Mouse (Mus musculus): ENCODE results near the gene Nrde2. TPM values are rescaled to one million over a fixed set of nuclear protein-coding genes. Genes with fewer than 3 reads are reported as not detected.

The Nrde2 gene
- total RNA-seq, 2 experiments from 2014 or later: 0.19 to 11.1 TPM

DNA sequence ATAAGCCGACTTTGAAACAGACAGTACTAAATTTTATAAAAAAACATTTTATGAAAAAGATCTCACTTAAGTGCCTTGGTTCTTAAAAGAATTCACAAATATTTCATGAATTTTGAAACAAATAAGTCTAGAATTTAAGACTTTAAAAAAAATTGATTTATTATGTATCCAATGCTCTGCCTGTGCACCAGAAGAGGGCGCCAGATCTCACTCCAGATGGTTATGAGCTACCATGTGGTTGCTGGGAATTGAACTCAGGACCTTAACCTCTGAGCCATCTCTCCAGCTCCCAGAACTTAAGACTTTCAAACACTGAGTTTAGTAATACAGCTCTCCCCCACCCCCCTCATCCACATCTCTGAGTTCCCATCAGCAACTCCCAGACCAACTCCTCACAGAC, 23.2 kb upstream of the Nrde2 start:
- ATAC-seq (replicated peaks; ENCODE audit: low FRiP score, poor library complexity, severe bottlenecking): no peak

DNA sequence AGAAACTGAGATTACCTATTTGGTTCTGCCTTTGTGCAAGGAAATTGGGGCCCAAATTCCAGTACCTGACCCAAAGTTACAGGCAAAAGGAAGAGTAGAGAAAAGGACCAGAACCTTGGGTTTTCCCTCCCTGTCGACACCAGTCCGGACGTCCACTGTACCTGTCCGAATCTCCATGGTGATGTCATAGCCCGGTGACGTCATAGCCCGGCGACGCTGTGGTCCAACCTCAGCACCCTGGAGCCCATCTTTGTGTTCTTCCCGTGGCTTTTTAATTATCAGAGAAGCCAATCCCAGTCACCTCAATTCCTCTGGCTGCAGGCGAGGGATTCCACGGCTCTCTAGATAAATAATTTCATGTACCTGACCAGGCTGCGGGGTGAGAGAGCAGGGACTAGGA, 21.3 kb upstream of the Nrde2 start:
- no peak for ATAC-seq (replicated peaks; ENCODE audit: low FRiP score, poor library complexity, severe bottlenecking)

DNA sequence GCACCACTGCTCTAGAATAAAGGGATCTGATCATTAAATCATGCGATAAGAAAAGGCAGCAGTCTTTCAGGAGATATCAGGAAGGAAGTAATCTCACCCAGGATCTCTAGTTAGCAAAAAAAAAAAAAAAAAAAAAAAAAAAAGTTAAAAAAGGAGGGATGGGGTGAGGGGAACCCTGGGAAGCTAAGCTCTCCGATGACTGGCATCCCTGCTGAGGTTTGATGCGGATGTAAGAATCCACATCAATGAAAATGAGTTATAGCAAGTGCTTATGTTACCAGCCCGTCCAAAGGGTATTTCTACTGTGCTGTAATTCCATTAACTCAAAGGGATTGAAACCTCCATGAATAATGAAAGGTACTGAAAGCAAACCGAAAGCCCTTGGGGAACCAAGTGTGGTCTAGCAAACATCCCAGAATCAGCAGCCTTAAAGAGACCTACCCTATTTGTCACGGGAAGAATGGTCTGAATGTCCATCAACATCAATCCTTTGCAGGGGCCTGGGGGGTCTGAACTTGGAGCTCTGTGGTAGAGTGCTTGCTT, 19.5 kb upstream of the Nrde2 start:
- no peak for ATAC-seq (replicated peaks; ENCODE audit: low FRiP score, poor library complexity, severe bottlenecking)

DNA sequence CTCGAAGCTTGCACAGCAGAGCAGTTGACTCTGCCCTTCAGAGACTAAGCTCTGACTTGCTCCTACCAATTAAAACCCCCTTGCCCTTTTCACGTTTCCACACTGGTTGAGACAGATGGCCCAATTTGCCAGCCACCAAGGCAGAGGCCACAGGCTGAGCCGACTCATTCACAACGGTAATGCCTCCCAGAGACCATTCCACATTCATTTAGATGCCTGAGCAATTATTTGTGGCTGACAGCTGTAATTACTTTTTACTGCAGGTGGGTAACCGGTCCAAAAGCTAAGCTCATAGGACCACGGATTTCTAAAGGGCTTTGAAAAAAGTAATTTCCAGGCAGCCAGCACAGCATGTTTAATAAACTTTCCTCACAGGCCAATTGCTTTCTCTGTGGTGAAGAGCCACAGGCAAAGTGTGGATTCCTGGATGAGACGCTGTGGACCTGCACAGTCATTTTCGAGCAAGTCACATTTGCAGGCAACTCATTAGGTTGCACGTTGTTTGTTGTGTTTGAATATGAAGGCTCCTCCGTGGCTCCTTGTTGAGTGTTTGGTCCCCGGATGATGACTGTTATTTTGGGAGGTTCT, 17.1 kb upstream of the Nrde2 start:
- no peak for ATAC-seq (replicated peaks; ENCODE audit: low FRiP score, poor library complexity, severe bottlenecking)

DNA sequence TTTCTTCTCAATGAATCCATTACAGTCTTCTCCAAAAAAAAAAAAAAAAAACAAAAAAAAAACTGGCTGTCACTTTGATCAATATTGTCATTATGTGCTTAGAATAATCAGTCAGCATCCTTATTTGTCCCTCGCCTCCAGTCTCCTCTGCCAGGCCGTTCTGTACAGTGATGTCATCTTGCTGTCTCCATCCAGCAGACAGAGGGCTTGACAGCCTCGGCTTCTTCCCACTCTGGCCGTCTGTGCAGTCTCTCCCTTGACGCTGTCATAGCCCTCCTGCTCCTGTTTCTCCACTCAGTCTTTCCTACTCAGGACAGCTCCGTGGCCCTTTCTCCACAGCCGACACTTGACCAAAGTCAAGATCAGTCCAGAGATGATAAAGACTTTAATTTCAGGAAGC, 13.0 kb upstream of the Nrde2 start:
- no peak for ATAC-seq (replicated peaks; ENCODE audit: low FRiP score, poor library complexity, severe bottlenecking)

DNA sequence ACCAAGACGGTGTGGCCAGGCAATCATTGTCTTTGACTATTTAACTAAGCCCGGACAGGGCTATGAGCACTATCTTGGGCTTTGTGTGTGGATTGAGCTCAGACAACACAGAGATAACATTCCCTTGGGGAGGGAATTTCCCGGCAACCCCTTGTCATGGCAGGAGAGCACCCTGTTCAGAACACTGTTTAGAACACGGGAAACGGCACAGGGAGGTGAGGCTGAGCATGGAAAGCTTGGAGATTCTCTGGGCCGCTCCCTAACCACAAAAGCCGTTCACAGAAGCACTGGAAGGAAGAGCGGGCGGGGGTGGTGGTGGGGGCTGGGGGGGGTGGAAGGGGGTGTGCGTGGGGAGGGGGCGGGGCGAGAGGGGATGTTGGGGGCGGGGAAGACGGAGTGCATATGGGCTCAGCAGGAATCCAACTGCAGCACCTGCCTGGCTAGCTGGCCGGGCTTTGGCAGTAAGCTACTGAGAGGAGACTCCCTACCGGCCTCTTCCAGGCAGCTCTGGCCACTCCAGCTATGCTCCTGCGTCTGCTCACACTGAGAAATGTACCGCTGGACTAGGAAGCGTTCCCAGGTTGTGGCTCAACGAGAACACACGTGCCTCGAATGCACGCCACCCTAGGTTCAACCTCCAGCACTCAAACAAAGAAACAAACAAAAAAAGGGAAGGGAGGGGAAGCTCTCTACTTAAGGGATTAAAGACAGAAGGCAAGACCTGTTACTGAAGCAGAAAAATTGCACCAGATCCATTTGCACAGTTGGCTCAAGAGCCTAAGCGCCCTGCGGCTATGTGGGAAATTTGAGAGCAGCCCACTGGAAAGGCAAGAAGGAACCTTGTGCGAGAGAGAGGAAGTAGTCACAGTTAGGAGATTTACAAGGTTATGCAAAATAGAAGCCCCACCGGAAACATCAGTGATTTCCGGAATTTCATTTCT, 8.7 kb upstream of the Nrde2 start:
- no peak for ATAC-seq (replicated peaks; ENCODE audit: low FRiP score, poor library complexity, severe bottlenecking)

DNA sequence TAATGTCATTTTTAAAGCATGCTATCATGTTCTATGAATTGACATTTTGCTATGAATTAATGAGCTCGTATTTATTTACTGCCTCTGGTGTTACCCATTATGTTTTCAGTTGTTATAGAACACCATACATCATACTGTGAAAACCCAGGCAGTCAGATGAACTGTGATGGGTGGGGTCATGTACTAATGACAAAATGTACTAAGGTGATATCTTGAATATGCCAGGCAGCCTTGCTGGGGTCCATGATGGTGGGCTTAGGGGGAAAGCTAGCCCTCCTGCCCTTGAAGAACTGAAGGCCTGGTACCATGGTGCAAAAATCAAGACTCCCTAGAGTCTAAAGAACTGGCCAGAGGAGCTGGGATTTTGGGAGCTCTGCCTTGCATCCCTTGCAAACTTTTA, 8.0 kb upstream of the Nrde2 start:
- no peak for ATAC-seq (replicated peaks; ENCODE audit: low FRiP score, poor library complexity, severe bottlenecking)

DNA sequence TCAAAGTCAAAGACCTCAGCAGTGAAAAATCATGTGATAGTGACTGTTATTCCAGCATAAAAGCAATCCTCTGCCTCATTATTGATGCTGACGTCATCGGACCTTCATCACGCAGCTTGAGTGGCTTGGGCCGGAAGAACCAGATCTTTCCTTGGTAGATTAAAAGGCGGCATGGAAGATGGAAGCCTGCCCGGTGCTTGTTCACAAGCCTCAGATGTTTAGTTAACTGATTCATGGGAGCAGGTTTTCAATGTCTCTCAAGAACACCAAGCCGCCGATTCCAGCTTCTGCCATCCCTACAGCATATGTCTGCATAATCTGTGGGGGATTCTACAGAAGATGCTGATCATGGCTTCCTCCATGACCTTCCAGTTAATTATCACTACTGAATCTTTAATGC, 7.5 kb upstream of the Nrde2 start:
- no peak for ATAC-seq (replicated peaks; ENCODE audit: low FRiP score, poor library complexity, severe bottlenecking)

DNA sequence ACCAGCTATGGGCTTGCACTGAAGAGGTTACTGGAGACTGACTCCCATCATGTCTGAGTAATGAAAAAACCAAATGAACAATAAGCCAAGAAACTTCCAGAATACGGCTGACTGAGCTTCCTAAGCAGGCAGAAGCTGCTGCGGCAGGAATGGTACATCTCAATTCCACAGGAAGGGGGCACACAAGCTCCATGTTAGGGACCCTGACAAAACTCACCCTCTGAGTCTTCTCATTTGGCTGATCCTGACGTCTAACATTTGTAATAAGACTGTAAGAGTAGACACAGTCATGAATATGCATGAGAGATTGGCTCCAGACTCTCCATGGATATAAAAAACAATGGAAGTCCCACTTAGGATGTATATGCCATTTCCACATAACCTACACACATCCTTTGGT, 6.7 kb upstream of the Nrde2 start:
- no peak for ATAC-seq (replicated peaks; ENCODE audit: low FRiP score, poor library complexity, severe bottlenecking)

DNA sequence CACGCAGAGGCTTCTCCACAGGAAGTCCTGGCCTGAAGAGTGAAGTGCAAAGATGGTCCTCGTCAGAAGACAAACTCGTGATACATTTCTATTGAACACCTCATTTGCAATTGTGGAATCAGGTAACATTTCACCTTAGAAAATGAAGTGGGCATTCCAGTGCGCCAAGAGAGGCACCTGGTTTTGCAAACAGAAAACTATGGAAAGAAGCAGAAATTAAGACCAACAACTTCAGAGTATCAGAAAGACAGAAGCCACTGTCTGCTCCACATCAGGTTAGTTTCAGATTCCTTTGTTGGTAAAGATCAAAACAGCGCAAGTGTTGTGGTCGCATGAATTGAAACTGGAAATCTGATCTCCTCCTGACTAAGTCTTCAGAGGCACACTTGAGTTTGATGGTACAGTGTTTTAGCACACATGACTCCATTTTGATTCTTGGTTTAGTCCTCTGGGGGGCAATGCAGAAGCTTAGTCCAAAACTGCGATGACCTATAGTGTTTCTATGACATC, 5.6 kb upstream of the Nrde2 start:
- no peak for ATAC-seq (replicated peaks; ENCODE audit: low FRiP score, poor library complexity, severe bottlenecking)

DNA sequence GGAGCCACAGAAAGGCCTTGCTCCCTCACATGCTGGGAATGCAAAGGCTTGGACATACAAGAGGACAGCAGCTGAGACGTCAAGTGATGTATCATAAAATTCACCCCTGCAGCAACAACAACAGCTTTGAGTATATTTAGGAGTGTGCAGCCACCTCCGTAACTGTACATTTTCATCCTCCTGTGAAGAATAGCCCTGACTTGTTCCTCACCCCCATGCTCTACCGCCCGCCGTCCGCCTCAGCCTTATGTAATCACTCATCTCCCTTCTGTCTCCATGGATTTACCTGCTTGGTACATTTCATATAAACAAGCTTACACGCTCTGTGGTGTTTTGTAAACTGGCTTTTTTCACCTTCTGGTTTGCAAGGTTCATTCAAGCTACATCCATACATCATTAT, 7.0 kb downstream of the Nrde2 start:
- ATAC-seq (replicated peaks; ENCODE audit: low FRiP score, poor library complexity, severe bottlenecking): no peak

DNA sequence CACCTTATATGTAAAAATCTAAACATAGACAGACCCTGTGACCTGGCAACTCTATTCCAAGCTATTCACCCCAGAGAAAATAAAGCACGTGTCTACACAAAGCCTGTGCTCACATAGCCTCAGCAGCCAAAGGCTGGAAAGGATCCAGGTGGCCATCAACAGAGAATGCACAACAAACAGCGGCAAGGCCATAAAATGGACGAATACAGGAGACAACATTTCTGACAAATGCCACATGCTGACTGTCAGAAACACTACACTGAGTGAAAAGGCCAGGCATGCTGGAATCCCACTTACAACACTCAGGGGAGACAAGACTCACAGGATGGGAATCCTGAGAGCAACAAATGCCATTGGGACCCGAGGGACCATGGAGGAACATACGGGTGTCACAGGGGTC, 15.2 kb downstream of the Nrde2 start:
- no peak for ATAC-seq (replicated peaks; ENCODE audit: low FRiP score, poor library complexity, severe bottlenecking)

DNA sequence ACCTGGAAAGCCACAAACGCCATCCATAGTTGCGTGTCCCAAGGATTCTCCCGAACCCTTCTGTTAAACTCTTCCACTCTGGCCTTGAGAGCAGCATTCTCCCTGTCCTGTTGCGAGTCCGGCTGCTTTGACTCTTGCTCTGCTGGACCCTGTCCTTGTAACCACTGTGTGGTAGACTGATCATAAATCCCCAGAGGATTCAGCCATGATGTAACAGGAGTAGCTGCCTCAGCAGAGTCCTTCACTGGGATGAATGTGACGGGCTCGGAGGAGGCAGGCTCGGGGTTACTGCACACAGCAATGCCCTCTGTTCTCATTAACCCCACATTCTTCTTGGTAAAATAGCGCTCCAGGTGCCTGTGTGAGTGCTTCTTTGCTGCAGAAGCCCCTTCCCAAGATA, 15.7 kb downstream of the Nrde2 start:
- no peak for ATAC-seq (replicated peaks; ENCODE audit: low FRiP score, poor library complexity, severe bottlenecking)

DNA sequence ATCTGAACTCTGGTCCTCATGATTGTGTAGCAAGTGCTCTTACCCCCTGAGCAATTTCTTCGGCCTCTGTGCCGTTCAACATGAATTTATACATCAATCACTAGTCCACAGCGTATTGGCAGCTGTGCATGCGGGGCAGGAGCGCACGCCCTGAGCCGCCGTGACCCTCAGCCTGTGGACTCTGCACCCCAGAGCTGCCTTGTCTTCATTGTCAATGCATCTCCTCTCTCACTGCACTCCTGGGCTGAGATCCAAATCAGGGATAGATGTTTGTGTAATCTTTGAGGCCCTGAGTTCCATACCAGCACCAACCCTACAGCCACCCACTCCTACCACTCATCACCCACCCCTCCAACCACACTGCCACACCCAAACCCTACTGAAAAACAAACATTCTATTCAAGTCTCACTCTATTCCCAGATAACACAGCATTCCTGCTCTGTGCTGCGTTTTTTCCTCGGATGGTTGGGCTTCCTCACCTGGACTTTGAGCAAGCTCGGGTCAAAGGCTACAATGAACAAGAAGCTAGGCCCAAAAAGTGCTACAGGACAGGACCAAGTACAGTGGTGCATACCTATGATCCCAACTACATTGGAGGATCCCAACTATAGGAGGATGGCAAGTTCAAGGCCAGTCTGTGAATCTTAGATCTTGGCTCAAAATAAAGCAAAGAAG, 16.5 kb downstream of the Nrde2 start:
- ATAC-seq (replicated peaks; ENCODE audit: low FRiP score, poor library complexity, severe bottlenecking): no peak

DNA sequence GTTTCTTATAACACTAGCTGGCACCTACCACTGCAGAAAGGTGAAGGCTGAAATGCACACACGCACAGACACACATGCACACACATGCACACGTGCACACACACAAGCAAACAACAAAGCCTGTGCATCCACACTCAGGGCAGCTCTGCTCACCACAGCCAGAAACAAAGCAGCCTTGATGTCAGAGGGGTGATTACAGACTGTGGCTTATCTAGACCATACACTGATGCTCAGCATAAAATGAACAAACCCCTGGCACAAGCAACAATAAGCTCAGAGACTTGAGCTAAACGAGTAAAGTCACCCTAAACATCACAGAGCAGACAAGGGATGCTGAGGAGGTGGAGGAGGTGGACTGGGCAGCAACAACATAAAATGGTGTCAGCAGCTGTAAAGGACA, 24.3 kb downstream of the Nrde2 start:
- no peak for ATAC-seq (replicated peaks; ENCODE audit: low FRiP score, poor library complexity, severe bottlenecking)

DNA sequence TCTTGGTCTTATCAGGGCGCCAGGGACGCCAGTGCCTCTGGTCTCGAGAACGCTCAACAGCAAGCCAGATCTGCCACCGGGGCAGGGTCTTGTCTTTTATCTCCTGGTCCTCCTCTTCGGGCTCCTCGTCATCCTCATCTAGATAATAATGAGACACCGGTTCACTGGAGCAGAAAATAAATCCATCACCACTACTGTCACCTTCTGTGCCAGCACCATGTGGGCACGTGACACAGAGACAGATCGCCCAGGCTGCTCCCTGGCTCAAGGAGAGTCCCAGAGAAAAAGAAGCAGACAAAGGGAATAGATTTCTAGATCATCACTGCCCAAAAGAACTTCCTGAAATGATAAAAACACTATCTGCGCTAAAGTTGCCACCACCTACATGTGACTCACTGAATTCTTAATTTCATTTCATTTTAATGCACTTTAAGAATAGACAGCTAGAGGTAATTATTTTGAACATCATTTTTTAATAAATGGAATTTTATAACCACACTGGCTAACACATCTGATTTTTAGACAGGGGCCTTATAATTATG, 25.0 kb downstream of the Nrde2 start:
- ATAC-seq (replicated peaks; ENCODE audit: low FRiP score, poor library complexity, severe bottlenecking): no peak

DNA sequence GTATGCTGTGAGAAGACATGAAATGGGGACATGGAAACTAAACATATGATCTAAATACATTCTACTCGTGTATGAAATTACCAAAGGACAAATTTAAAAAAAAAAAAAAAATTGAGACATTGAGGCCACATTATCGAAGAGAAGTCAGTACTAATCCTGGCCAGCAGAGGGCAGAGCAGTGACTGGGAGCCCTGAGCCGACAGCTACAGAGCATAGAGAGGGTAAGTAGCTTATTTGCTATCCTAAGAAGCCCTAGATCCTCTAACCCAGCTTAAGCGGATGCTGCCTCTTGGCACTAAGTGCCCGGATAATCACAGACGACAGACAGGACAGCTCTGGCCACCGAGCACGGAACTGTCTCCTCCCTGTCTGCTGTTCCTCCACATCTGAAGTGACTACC, 27.8 kb downstream of the Nrde2 start:
- peak; percentile 68 for ATAC-seq (replicated peaks; ENCODE audit: low FRiP score, poor library complexity, severe bottlenecking)

DNA sequence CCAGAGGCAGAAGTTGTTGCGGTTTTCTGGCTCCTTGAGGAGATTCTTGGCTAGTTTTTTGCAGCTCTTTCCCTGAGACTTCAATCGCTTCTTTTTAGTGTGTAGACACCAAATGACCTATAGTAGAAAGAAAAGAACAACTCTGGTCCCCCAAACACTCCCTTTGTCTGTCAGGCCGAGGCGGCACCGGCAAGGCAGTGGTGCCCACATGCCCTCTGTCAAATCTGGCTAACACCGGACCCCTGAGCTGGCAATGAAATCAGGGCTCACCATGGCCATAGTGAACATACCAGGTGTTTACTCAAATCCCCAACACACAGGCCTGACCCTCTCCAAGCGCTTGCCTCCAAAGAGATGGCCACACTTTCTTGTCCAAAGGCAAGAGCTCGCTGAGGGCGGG, 28.3 kb downstream of the Nrde2 start:
- no peak for ATAC-seq (replicated peaks; ENCODE audit: low FRiP score, poor library complexity, severe bottlenecking)

DNA sequence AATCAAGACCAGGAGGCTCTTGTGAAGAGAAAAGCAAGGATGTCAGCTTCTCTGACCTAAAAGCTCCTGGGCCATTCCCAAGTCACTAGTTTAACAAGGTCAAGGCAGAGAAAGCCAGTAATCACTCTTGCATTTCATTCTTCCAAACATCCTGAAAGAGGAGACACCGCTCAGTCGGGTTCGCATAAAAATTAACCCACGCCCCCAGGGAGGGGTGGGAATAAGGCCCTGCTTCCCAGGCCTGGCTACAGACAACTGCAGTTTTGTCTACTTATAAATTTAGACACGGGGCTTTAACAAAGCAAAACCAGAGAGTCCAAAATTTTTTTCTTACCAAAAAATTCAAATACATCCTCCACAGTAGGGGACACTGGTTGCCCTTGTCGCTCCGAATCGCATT, 30.5 kb downstream of the Nrde2 start:
- no peak for ATAC-seq (replicated peaks; ENCODE audit: low FRiP score, poor library complexity, severe bottlenecking)

DNA sequence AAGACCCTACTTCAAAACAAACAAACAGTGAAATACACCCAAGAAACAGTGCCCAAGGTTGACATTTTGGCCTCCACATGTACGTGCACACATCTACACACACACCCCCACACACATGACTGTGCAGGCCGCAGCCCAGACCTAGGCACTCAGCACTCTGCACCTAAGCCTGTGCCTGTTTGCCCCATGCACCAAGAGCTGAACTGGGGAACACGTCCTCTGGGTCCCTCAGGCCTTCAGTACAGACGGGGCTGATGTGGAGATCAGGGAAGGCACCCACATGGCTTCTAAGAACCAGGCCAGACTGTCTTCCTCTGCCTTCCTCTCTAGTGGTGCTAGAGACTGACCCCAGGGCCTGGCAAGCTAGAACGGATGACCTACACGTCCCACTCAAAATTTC, 30.9 kb downstream of the Nrde2 start:
- no peak for ATAC-seq (replicated peaks; ENCODE audit: low FRiP score, poor library complexity, severe bottlenecking)
